Mouse (Mus musculus) telencephalon, adult 2 months (tissue): Measurements from ENCODE around the gene Crygc.
A peak's percentile ranks its signal among the peaks of the same experiment; 100 is the strongest.

Source experiments
- DNase-seq: peaks from one replicate; pipeline ENCODE4 v3.0.0-alpha.2; 2011; ENCODE audit warnings: low read depth, low spot score

The Crygc gene

DNA sequence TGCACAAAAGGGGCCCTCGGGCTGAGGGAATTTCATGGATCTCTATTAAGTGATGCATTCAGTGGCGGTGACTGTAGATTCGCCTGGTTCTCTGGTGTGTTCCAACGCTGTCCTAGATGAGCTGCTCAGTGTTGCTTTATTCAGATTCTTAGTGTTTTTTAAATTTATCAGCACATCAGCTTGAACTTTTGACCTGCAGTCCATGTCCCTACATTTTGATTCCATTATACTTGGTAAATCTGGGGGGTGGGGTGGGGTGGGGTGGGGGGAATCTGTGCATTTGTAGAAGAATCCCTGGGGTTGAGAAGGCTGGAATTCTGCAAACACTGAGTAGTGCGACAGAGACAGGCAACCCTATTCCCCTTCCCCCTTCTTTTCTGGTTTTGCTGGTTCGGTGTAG is at the start of gene Crygc:
Gene Crygc, minus strand, starts transcription at position 101 of the 400 bp plus-strand sequence.
- DNase-seq, result no peak

DNA sequence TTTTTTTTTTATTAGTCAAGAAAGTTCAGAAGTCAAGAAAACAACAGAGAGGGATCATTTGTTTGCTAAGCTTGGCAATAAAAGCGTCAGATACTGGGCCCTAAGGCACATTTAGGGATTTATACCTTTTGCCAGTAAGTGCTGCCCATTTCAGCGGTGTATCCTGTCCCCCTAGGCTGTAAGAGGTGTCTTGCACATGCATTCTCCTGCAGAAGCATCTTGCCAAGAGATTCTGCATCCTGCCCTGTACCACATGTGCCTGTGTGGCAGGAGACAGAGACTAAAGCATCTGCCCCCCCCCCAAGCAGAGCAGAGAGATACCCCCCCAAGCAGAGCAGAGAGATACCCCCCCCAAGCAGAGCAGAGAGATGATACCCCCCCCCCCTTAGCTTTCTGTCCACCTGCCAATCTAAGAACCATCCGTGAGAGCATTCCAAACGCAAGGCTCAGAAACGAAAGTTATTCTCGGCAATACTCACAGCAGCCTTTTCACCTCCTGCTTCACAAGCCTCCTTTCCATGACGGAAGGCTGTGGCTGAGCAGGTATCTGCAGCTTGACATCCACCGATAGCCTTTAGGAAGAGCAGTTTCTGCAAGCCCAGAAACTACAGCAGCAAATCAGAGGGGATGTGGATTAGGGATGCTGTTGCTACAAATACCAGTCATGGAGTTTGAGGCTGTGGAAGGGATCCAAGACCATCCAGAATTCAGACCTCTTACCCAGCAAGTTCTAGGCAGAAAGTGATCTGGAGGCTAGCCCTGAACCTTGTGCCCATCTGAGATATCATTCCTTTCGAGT is 49.3 kb upstream of the Crygc start, which contains the start of gene D630023F18Rik:
Gene D630023F18Rik, minus strand, starts transcription at position 641 of the 799 bp plus-strand sequence.
- peak; percentile 55 for DNase-seq

DNA sequence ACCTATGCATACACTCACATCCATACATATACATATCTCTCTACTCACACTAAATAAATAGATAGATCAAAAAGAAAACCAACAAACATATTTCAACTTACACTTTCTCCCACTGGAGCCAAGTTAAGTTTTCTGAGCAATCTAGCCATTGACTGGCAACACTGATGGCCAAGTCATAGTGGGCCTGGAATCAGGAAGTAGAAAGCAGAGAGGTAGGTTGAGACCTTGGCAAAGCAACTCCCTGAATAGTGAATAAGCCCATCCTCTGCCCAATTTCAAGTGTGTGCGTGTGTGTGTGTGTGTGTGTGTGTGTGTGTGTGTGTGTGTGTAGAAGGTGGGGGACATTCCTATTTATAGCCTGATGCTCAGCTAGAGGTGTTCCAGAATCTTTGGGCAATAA is 45.9 kb upstream of the Crygc start, which contains the start of gene Gm28845:
Gene Gm28845, minus strand, starts transcription at position 121 of the 400 bp plus-strand sequence.
- DNase-seq, result no peak

DNA sequence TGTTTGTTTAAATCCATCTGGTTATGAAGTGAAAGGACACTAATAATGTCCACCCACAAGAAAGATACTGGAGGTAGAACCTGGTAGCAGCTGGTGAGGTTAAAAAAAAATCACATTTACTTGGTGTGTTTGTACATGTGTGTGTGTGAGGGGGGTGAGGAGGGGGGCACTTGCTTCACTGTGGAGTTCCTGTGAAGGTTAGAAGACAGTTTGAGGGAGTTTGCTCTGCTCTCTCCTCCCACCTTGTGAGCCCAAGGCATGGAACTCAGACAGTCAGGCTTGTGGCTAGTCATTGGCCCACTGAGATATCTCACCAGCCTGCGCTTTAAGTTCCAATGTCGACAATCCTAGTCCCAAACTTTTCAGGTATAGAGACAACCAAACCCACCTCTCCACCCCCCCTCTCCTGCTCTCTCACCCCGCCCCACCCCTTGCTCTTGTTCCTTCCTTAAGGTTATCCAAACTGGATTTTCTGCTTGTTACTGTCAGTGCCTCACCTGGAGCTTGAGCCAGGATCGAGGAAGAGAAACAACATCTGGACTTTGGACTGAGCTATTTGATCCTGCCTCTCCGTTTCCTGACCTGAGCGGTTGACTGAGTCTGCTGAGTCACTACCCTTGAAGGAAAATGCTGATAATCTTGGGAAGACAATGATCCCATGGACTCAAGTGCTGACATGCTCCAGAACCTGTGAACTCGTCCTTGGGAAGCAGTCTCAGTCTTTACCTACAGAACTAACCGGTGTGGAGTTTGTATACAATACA is 44.8 kb upstream of the Crygc start:
- no peak for DNase-seq

DNA sequence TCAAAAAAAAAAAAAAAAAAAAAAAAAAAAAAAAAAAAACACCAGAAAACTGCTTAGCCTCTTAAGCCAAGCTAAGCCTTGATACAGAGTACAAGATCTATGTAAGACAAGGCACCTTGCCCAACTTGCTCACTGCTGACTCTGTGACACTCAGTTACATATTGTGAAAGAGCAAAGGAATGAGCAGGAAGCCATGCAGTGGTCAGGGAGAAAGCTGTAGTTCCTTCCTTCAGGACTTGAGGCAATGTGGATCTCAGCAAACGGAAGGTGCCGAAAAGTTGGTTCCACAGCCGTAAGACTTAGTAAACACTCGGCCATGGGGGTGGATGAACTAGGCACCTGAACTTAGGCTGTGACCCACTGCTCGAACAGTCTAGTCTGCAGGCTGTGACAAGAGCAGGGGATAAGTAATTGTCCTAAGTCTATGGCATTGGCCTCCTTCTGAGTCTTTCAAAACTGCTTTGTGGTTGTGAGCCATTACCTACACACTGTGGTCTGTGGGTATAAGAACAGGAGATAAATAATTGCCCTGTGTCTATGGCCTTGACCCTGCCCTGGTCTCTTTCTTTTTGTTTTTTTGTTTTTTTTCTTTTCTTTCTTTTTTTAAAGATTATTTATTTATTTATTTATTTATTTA is 40.2 kb upstream of the Crygc start:
- DNase-seq, result no peak

DNA sequence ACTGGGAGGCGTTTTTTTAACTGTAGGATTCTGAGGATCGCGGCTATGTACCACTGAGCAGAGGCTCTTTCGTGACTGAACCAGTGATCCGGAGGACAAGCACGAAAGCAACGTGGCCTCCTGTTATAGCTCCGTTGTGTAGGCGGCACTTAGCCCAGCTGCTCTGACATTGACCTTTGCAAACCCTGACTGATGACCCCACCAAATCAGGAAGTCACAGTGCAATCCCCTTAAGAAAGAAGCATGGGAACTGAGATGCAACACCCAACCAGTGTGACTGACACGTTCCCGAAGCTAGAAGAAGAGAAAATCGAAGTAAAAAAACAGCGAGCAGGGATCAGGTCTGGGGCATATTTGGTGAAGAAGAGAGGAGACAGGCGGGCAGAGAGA is 39.3 kb upstream of the Crygc start:
- DNase-seq, result no peak

DNA sequence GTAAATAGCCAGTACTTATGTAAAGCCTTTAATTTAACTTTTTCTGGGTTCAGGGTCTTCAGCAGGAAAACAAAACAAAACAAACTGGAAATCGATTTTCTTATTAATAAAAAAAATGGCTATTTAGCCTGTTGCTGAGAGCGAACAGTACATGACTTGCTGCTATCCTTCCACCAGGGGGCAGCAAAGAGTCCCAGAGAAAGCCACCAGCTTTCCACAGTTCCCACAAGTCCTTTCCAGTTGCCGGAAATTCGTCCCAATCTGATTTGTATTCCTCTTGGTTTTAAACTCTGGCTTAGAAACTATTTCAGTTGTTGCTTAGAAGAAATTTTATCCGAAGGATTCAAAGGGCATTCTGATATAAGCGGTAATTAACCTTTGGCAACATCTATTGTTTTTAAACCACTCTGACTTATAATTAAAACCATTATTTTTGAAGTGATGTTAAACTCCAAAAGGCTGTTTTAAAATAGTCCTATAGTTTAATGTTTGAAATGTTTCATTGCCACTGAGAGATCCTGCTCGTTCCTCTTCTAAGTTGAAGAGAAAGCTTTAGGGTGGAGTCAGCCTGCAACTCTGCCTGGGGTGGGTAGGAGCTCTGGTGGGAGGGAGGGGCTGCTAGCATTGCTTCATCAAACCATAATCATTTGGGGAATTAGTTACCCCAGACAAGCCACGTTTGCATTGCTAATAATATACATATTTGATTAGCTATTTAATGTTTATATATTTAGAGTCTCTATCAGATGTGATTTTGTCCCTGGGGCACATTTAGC is 38.7 kb upstream of the Crygc start:
- DNase-seq, result peak; percentile 74

DNA sequence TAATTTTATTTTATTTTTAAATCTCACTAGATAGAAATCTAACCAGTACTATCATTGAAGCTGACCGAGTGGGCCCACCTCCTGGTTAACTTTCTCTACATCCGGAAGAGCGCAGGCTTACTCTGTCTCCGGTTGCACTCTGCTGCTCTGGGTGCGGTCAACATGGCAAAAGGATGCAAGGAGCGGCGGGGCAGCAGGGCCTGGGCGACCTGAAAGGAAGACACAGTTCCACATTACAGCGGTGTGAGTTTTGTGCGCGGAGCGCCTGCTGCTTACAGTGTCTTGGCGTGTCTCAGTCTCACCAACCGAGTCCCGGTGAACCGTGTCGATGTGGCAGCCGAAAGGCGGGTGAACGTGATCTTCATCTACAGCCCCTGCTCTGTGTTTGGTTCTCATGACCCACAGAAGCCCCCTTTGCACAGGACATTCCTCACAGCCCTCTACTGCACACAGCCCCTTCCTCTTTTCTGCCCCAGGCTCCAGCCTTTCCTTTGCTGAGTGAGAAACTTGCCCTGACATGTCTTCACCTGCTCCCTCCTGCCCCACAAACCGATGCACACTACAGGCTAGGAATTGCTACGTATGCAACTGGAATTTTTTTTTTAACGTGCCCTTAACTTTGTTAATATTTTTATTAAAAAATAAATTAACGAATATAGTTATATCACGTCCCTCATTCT is 36.4 kb upstream of the Crygc start:
- DNase-seq, result no peak

DNA sequence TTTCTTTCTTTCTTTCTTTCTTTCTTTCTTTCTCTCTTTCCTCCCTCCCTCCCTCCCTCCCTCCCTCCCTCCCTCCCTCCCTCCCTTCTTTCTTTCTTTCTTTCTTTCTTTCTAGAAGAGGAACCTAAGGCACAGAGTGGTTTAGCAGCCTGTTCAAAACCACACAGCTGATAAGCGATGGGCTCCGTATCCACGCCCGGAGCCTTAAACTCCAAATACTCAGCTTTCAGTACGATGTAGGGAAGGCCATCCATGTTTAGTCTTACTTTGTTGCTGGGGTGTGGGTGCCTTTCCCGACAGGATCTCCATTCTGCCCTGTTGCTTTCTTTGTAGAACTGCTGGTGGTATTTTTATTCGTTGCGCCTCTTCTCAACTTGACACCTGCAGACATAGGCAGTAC is 35.7 kb upstream of the Crygc start:
- no peak for DNase-seq

DNA sequence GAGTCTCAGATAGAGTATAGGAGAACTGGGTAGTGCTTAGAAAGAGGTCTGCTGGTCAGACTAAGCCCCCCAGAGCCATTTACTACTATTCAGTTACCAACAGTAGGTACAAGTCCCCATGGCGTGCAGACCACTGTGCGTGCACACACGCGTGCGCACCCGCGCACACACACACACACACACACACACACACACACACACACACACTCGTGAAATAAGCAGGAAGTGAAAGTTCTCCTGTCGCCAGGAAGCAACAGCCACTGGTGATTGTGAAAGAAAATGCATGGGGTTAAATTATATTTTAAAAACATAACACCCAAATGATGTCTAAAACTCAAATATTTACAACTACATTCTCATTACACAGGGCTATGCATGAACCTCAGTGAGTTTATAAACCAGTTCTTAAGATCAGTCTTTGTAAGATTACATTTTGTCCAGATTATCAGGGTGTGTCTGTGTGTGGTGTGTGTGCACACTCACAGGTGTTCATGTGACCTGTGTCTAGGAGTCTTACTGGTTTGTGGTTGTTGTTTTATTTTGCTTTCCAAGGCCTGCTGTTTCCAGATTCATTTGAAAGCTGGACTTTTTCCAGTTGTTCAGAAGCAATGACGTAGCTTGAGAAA is 34.3 kb upstream of the Crygc start:
- DNase-seq, result no peak

DNA sequence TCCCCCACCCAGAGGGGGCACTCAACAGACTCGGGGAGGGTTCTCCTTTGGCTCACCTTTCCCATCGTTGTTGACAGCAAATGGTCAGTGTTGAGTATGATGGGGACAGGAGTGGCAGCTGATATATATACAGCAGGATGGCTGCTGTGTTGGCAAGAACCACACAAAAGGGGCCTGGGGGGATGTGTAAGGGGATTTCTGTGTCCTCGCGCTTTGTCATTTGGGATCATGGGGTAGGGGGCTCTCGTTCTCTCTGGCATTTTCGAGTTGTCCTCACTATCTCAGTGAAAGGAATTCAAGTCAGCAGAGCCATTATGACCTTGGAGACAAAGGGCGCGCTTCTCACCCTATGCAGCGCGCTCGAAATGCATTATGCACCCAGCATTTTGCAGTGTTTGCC is 29.8 kb upstream of the Crygc start, which contains the start of gene Cryga:
Gene Cryga, minus strand, starts transcription at position 101 of the 400 bp plus-strand sequence.
- DNase-seq, result no peak

DNA sequence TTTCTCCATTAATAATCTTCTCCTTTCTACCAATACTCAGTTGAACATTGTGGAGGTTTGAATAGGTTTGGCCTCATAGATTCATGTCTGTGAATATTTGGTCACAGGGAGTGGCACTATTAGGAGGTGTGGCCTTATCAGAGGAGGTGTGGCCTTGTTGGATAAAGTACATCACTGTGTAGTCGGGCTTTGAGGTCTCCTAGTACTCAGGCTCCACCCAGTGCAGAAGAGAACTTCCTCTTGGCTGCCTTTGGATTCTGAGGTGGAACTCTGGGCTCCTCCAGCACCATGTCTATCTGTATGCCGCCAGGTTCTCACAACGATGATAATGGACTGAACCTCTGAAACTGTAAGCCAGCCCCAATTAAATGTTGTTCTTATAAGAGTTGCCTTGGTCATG is 23.5 kb upstream of the Crygc start:
- no peak for DNase-seq

DNA sequence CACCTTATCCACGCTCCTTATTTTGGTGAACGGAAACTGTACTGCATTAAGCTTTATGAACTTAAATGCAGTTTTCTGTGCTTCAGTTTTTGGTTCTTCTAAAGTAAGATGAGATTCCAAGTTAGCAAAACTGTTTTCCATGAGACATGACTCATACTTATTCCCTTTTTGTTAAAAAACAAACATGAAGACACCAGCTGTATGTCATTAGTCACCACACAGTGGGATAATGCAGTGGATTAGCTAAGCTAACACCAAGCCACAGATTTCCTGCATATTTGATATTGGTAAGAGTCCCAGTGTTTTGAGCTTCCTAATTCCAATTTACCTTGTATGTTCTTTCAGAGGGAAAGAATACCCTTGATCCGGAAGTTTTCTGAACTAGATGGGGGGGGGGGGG is 18.1 kb upstream of the Crygc start:
- peak; percentile 9 for DNase-seq

DNA sequence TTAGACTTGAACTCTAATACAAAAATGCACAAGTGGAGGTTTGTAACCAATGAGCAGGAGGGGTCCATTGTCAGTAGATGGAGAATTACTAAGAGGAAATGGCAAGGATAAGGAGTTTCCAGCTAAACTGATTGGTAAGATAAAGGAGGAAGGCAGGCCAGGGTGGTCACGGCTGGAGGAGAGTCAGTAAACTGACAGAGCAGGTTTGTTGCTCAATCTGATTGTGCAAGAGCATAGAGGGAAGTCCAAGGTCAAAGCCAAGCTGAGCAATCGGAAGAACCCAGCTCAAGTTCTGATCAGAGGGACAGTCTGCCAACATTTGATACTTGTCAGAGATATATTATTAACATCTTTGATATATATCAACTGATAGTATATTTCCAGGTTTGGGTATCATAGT is 16.9 kb upstream of the Crygc start:
- no peak for DNase-seq

DNA sequence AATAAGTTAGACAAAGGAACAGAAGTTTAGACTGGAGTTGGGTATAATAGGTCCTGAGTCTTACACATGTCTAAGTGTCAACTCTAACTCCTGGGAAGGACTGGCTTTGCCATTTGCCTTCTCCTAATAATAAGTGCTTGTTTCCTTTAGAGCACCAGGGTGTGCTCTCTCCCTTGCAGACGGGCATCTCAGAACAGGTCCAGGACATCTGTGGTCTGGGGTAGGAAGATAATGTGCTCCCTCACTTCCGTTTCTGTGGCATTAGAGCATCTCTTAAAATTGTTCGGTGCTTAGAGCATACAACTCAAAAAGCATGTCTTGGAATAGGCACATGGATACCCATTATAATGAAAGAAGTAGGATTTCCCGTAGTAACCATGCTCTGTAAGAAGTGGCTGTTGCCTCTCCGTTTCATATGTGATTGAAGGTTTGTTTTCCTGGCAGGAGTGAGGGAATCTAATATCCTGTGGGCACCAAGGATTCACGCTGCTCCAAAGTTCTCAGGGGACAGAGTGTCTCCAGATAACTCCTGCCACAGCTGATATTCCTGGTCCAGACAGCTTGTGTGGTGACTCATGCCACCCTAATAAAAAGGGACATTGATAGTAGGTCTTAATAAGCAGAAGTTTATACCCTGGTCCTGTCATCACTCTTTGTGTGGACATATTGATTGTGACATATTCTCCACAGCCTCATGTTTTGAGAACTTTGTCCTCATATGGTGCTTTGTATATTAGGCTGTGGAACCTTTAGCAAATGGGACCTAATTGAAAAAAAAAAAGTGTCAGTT is 15.3 kb upstream of the Crygc start:
- no peak for DNase-seq

DNA sequence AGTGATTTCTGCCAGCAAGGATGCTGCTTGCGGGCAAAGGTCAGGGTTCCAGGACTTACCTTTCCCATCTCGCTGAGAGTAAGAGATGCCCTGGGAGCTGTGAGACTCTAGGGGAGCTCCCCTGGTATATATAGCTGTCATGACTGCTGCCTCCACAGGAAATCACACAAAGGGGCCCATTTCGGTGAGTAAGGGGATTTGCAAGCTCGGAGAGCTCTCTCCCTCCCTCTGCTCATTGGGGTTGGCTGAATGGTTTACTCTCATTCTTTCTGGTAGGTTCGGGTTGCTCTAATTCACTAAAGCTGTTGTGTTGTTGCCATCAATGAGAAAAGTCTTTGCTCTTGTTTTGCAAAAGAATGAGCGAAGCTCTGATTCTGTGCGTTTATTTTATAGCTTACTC is 8.7 kb upstream of the Crygc start, which contains the start of gene Crygb:
Gene Crygb, minus strand, starts transcription at position 101 of the 400 bp plus-strand sequence.
- DNase-seq, result no peak

DNA sequence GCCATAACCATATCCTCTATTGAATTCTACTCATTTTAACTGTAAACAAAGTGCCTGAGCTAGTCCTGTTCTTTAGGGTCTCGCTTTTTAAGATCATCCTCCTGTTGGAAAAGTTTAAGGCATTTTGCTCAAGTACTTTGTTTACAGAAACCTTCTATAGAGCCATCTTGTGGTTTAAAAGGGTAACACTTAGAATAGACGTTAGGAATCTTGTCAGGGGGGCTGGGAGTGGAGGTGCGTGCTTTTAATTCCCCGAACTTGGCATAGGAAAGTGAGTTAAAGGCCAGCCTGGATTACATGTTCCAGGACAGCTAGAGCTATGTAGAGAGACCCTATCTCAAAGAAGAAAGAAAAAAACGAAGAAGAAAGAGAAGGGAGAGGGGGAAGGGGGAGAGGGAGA is 2.1 kb upstream of the Crygc start:
- DNase-seq, result no peak

DNA sequence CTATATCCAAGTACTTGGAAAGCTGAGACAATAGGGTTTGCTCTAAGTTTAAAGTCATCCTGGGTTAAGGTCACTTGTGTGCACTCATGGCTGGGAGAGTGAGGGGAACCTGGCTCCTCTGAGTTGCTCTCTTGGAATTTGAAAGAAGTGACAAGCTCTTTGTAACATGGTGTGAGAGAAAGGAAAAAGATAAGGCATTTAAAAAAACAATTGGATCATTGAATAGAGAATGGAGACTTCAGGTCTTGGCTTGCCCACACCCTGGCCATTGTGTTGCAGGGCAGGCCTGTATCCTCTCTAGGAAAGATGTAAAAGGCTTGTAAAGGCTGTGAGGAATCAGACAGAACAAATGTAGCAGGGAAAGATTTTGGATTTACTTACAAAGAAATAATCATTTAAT is 5.6 kb downstream of the Crygc start:
- no peak for DNase-seq

DNA sequence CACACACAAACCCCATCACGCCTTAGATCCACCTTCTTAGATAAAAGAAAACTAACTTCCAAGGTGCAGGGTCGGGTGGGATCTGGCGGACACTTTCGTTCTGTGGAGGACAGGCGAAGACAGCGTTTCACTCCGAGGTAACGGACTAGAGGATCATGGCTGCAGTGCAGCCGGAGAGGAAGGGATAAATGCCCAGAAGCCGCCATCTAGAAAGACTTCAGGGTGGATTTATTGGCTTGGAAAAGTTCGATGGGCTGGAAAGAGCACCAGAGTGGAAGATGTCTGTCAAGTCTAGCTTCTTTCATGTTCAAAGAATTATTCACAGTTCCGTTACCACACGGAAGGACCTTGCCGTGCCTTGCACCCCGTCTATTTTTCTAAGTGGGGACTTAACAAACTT is 9.3 kb downstream of the Crygc start:
- DNase-seq, result no peak

DNA sequence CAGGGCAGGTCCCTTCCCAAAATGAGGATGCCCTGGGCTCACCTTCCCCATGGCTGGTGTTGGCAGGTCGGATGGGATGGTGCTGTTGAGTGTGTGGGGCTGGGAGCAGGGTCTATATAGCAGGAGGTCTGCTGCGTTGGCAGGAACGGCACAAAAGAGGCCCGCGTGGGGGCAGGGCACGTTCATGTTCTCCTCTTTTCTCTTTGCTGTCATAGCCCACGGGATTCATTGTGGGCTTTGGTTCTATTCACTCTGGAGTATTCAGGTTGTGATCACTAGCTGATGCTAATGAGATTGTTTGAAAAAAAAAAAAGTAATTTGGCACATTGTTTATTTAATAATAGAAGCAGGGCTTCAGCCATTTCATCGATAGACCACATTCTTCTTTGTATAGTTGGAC is 10.1 kb downstream of the Crygc start, which contains the start of gene Crygd:
Gene Crygd, minus strand, starts transcription at position 101 of the 400 bp plus-strand sequence.
- no peak for DNase-seq
